Mouse (Mus musculus): ENCODE results near the gene Reg4. TPM values are rescaled to one million over a fixed set of nuclear protein-coding genes. Genes with fewer than 3 reads are reported as not detected.

The Reg4 gene
- total and polyA plus RNA-seq, 3 experiments: not detected

DNA sequence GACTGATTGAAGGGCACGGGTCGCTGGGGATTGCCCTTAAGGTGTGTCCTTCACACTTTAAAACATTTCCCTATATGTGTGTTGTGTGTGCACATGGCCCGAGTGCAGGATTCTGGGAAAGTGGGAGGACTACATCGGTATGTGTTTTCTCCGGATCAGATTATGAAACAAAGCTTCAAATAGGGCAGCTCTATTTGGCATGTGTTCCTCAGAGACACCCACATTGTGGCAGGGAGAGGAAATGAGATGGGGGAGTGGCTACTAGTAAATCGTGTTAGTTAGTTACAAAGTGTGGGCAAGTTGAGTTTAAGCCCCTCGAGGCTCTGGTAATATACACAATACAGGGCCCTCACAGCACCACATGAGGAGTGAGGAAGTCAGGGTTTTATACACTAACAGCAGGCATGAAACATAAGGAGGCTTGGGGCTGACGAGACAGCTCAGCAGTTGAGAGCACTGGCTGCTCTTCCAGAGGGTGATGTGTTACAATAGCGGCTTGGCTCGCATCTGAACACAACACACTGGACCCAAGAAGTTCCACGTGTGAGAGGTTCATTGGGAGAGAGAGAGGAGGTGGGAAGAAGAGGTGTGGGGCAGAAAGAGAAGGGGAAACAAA is 28.0 kb downstream of the Reg4 start:
- Histone ChIP-seq H3K4me2 (ENCODE audit: insufficient read depth, low read depth, poor library complexity, severe bottlenecking) (no peak overlapping the region), H3K79me2 (replicated peaks; ENCODE audit: control insufficient read depth, extremely low read depth, insufficient read depth, poor library complexity, severe bottlenecking) (no peaks in the 10 kb centered on the region), H3K36me3 (replicated peaks in 1 of 2; ENCODE audit: control insufficient read depth in 1 of 2, insufficient read depth in 1 of 2, low read length in 1 of 2) (no peaks in the 10 kb centered on the region), H3K4me1 (ENCODE audit: control insufficient read depth in 1 of 2, insufficient read depth in 2 of 2) (peaks cover 0 to 4% of the 10 kb centered on the region in 2 experiments; a peak in 2 of 4 replicates), H3K9me3 (replicated peaks; ENCODE audit: low read length) (no peaks in the 10 kb centered on the region), H3K9ac (ENCODE audit: insufficient read depth, low read depth) (no peak overlapping the region), H3K27me3 (replicated peaks) (no peaks in the 10 kb centered on the region), H3K27ac (ENCODE audit: insufficient read depth, low read depth) (no peak overlapping the region), H3K4me3 (replicated peaks in 1 of 3; ENCODE audit: low read depth in 2 of 3, low read length in 2 of 3, poor library complexity in 1 of 3) (no peak overlapping the region)
- TF ChIP-seq MAFK (IDR thresholded peaks at IDR 0.05; ENCODE audit: insufficient replicate concordance, low read length) (no peak), KAT2A (IDR thresholded peaks at IDR 0.05; ENCODE audit: insufficient replicate concordance, low read length) (no peak)
- no peak for DNase-seq (ENCODE audit: extremely low read depth)
- dilution Hi-C loops (cut with MboI; ENCODE audit: extremely low pct_ligation_motif_present, extremely low pct_unique_long_range_greater_than_20kb, low sequenced_read_pairs): no loop called here
- in situ Hi-C loops (cut with MboI; ENCODE audit: low pct_ligation_motif_present, low pct_unique_long_range_greater_than_20kb, low sequenced_read_pairs): no loop called here

DNA sequence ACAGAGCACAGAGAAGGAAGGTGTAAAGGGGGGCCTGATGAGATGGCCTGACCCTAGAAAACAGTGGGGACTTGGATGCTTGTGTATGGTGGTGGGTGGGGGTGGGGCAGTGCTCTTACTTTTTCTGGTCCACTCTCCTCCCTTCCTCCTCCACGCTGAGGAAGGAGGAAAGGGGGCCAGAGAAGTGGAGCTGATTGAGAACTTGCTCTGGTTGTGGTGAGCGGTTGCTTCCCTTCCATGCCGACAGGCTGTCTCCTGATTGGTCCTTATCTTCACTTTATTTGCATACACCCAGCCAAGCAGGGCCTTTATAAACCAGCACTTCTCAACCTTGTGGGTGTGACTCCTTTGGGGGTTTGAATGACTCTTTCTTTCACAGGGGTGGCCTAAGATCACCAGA is 32.1 kb downstream of the Reg4 start:
- Histone ChIP-seq H3K9me3 (replicated peaks; ENCODE audit: low read length) (no peaks in the 10 kb centered on the region), H3K4me1 (ENCODE audit: control insufficient read depth in 1 of 2, insufficient read depth in 2 of 2) (peaks cover 0 to 4% of the 10 kb centered on the region in 2 experiments; a peak in 2 of 4 replicates), H3K27ac (ENCODE audit: insufficient read depth, low read depth) (no peak overlapping the region), H3K4me3 (replicated peaks in 1 of 3; ENCODE audit: low read depth in 2 of 3, low read length in 2 of 3, poor library complexity in 1 of 3) (no peak overlapping the region), H3K36me3 (replicated peaks in 1 of 2; ENCODE audit: control insufficient read depth in 1 of 2, insufficient read depth in 1 of 2, low read length in 1 of 2) (no peaks in the 10 kb centered on the region), H3K9ac (ENCODE audit: insufficient read depth, low read depth) (no peak overlapping the region), H3K4me2 (ENCODE audit: insufficient read depth, low read depth, poor library complexity, severe bottlenecking) (no peak overlapping the region), H3K79me2 (replicated peaks; ENCODE audit: control insufficient read depth, extremely low read depth, insufficient read depth, poor library complexity, severe bottlenecking) (no peaks in the 10 kb centered on the region), H3K27me3 (replicated peaks) (no peaks in the 10 kb centered on the region)
- DNase-seq (ENCODE audit: extremely low read depth): peak; percentile 44
- dilution Hi-C loops (cut with MboI; ENCODE audit: extremely low pct_ligation_motif_present, extremely low pct_unique_long_range_greater_than_20kb, low sequenced_read_pairs): no loop called here
- in situ Hi-C loops (cut with MboI; ENCODE audit: low pct_ligation_motif_present, low pct_unique_long_range_greater_than_20kb, low sequenced_read_pairs): no loop called here
- no peak for TF ChIP-seq TCF12 (IDR thresholded peaks at IDR 0.05; ENCODE audit: low read depth, low read length)
- no peak for TF ChIP-seq CTCF (conservative IDR thresholded peaks at IDR 0.05 in 1 of 2, IDR thresholded peaks at IDR 0.05 in 1 of 2; ENCODE audit: low read depth in 2 of 2, low read length in 2 of 2)
- TF ChIP-seq ZKSCAN1 (IDR thresholded peaks at IDR 0.05; ENCODE audit: borderline replicate concordance, low read depth, low read length): no peak
- no peak for TF ChIP-seq ZC3H11A (IDR thresholded peaks at IDR 0.05; ENCODE audit: low read depth, low read length)
- no peak for TF ChIP-seq MYC (IDR thresholded peaks at IDR 0.05; ENCODE audit: low read depth, low read length)
- TF ChIP-seq UBTF (IDR thresholded peaks at IDR 0.05; ENCODE audit: low read depth, low read length): no peak
- TF ChIP-seq EP300 (IDR thresholded peaks at IDR 0.05; ENCODE audit: low read length): no peak
- TF ChIP-seq SIN3A (IDR thresholded peaks at IDR 0.05; ENCODE audit: low read length): no peak
- no peak for TF ChIP-seq TBP (conservative IDR thresholded peaks at IDR 0.05; ENCODE audit: low read depth, low read length)
- TF ChIP-seq USF1 (IDR thresholded peaks at IDR 0.05; ENCODE audit: low read depth, low read length): no peak
- no peak for TF ChIP-seq MAX (IDR thresholded peaks at IDR 0.05; ENCODE audit: low read length)
- no peak for TF ChIP-seq MAZ (IDR thresholded peaks at IDR 0.05; ENCODE audit: low read depth, low read length)
- no peak for TF ChIP-seq NELFE (IDR thresholded peaks at IDR 0.05; ENCODE audit: low read depth, low read length)
- TF ChIP-seq BHLHE40 (IDR thresholded peaks at IDR 0.05; ENCODE audit: low read depth, low read length): no peak
- TF ChIP-seq ELF1 (IDR thresholded peaks at IDR 0.05; ENCODE audit: low read depth, low read length): no peak
- TF ChIP-seq CHD1 (IDR thresholded peaks at IDR 0.05; ENCODE audit: low read depth, low read length): no peak
- TF ChIP-seq NRF1 (IDR thresholded peaks at IDR 0.05; ENCODE audit: low read depth, low read length): no peak
- no peak for TF ChIP-seq IRF4 (IDR thresholded peaks at IDR 0.05; ENCODE audit: low read depth, low read length)

Data from CH12.LX (cell line).